Mouse (Mus musculus): ENCODE data around the gene Exoc6b.

Gene Exoc6b

GRCm38 (mm10) chr6:84976563-84976971 is 92.7 kb downstream of the Exoc6b start:
- peak; percentile 26 for DNase-seq (ENCODE audit: low spot score)

- no peak for DNase-seq (ENCODE audit: low spot score)
Measured at GRCm38 (mm10) chr6:84968531-84968930, 100.8 kb downstream of the Exoc6b start.

DNA sequence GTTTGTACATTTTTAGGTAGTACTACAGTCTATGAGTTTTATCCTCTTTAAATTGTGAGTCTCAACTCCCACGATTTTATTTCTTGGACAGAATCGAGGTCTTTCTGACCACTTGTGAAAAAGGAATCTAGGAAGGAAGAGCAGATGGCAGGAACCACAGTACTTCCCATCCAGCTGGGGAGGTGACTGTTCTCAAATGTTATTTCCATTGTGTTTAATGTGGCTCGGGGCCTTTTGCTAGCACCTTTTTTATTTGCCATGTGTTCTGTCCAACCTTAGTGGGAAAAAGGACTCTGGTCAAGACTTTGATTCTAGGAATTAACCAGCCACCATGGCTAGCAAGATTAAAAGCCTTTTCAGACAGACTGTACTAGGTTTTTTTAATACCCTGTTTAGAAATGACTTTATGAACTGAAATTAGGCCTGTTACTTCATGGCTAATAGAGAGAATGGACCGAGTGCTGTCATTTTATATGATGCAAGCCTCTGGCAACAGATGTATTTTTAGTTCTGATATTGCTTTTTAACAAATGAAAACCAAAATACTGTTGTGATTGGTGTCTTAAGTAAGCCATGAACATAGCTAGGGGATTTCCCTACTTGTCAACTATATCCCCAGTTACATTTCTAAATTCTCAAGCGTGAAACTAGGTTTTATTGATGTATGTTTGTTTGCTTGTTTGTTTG is 104.4 kb downstream of the Exoc6b start:
- DNase-seq (ENCODE audit: low spot score) = no peak

- no peak for DNase-seq (ENCODE audit: low spot score)
Measured at GRCm38 (mm10) chr6:84963044-84963443, 106.3 kb downstream of the Exoc6b start.

DNA sequence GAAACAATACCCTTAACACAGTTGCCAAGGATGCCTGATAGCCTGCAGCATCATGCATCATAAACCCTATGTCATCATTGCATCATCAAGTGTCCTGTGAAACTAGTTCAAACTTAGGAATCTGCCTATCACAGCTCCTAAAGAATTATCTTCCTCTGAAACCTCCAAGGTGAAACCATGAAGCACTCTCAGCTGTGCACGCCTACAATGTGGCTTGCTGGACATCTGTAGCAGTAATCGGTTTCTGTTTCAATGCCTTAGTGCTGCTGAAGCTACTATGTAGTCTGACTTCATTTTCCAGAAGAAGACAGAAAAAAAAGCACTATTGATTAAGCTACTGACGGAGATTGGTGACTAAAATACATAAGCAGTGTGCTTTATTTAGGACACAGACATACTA is 107.5 kb downstream of the Exoc6b start:
- no peak for DNase-seq (ENCODE audit: low spot score)

DNA sequence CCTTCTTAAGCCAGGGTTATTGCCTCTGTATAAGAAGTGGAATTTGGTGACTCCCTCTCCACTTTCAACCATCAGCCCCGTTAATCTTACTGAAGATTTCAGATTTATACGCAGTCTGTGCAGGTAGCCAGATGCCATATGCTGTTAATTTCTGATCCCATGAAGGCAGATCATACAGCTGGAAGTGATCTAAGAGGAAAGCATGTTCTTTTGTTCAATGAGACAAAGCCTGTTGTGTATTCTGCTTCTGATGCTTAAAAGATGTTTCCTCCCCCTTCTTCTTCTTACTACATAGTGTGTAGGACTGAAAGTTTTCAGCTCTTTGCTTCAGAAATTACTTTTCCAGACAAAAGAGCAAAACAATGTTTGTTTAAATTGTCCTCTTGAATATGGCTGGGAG is 109.8 kb downstream of the Exoc6b start:
- no peak for DNase-seq (ENCODE audit: low spot score)

GRCm38 (mm10) chr6:84951621-84952020 is 117.7 kb downstream of the Exoc6b start:
- no peak for DNase-seq (ENCODE audit: low spot score)

DNA sequence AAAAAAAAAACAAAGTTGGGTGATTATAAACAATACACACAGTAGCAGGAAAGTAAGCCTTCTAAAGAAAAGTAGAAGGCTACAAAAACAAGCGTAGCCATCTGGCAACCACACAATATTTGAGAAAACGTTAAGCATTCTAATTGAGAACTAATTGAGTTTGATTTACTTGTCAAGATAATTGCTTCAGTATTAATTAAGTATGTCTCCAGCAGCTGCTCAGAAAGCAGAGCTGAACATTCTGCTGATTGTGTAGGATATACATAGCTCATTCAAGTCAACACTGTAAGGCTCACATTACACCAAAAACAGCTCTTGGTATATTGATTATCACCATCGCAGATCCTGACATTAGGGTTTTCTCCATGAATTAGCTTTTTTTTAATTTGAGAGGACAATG is 122.7 kb downstream of the Exoc6b start:
- DNase-seq (ENCODE audit: low spot score) = no peak

- DNase-seq (ENCODE audit: low spot score) = no peak
Measured at GRCm38 (mm10) chr6:84946106-84946505, 123.2 kb downstream of the Exoc6b start.

DNA sequence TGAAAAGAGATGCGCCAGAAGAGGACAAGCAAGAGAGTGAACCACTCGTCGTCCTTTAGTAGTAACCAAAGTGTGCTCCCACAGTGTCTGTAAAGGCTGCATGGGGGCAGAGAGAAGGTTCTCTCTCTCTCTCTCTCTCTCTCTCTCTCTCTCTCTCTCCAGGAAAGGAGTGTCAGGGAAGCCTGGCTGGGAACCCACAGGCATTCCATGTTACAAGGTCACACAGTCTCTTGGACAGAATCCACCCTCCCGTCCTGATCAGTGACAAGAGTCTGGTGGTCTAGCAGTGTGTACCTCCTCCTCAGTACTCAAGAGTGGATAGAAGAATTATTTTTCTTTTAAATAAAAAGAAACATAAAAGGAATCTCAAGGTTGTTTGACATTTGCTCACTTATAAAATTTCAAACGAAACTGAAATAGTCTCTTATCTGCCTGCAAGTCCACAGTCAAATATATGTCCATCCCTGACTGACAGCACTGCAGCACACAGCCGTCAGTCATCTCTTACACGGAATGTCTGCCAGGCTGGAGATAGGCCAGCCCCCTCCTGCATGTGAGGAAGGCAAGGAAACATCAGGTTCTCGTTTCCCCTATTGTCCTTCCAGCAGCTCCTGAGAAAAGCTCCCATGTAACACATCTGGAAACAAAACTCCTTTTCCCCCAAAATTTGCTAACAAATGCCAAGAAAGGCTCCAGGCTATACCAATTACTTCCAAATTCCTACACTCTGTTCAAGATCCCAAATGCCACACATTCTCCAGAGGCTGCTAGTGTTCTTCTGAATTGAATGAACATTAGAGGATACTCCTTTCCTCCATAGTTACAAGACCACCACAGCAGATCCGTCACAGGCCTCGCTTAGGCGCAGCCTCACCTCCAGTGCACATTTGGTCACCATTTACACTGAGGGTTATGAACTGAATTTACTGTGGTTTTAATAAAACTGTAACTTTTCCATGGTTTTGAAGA is 136.1 kb downstream of the Exoc6b start:
- DNase-seq (ENCODE audit: low spot score) = no peak

GRCm38 (mm10) chr6:84931051-84931450 is 138.3 kb downstream of the Exoc6b start:
- no peak for DNase-seq (ENCODE audit: low spot score)

DNA sequence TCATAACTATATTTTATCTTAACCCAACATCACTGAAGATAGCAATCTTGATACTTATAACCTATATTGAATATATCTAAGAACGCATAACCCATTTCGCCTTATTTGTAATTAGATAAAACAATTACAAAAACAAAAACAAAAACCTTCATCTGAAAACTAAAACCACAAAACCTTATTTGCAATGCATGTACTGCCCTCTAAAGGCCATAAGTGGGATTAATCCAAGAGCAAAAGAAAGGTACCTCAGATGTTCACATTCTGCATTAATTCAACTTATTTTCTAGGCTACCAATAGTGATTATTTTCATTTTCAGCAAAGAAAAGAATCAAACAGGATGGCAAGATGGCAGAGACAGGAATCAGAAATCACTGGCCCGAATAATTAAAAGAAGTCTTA is 143.2 kb downstream of the Exoc6b start:
- DNase-seq (ENCODE audit: low spot score) = no peak

GRCm38 (mm10) chr6:84923760-84924221 is 145.5 kb downstream of the Exoc6b start:
- peak; percentile 4 for DNase-seq (ENCODE audit: low spot score)

GRCm38 (mm10) chr6:84916291-84916690 is 153.0 kb downstream of the Exoc6b start:
- no peak for DNase-seq (ENCODE audit: low spot score)

GRCm38 (mm10) chr6:84912434-84912833 is 156.9 kb downstream of the Exoc6b start:
- no peak for DNase-seq (ENCODE audit: low spot score)

- DNase-seq (ENCODE audit: low spot score) = no peak
Measured at GRCm38 (mm10) chr6:84899002-84899774, 170.1 kb downstream of the Exoc6b start.

- DNase-seq (ENCODE audit: low spot score) = no peak
Measured at GRCm38 (mm10) chr6:84893773-84894095, 175.6 kb downstream of the Exoc6b start.

DNA sequence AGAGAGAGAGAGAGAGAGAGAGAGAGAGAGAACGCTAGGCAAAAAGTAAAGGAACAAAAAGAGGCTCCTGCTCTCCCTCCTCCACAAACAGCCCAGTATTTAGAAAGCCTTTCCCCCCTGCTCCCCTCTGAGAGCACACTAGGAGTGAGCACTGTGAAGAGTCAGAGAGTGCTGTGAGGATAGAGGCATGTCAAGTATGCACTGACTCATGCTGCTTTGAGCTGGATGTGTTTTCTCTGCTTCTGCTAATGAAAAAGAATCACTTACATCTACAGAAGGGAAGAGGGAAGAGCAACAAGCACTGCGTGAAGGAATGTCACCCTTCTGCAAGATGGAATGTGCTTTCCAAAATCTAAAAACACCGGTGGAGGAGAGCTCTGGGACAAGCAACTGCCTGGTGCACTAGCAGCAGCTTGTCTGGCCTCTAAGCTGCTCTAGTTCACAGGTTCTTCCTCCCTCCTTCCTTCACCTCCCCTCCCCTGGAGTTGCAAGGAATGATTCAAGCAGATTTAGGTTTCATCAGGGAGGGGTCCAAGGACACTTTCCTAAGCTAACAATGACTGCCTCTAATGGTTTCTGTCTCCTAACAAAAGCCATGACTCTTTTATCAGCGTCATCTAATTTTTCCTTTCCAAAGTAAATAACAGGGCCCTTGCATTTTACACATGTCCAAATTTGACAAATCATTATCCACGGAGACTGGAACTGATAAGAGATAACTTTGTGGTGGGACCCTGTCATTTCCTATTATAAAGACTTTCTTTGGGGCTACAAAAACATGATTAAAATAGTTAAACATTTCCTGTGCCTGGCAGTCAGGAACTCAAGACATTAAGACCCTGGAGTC is 176.2 kb downstream of the Exoc6b start:
- peak; percentile 20 for DNase-seq (ENCODE audit: low spot score)

DNA sequence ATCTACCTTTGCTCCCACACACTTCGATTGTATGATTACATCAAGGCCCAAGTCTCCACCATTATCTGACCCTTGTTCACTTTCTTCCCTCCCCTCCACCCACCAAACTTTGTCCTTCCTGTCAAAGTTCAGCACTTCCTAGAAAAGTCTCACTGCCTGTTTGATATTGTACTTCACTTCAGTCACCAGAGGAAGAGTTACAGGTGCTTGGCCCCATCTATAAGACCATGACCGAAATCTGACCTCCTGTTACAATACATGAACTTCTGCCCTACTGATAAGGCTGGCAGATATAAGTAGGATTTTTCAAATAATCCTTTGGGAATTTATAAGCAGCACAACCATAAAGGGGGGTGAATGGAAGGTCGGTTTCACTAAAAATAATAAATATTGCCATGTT is 182.8 kb downstream of the Exoc6b start:
- DNase-seq (ENCODE audit: low spot score) = peak; percentile 56

DNA sequence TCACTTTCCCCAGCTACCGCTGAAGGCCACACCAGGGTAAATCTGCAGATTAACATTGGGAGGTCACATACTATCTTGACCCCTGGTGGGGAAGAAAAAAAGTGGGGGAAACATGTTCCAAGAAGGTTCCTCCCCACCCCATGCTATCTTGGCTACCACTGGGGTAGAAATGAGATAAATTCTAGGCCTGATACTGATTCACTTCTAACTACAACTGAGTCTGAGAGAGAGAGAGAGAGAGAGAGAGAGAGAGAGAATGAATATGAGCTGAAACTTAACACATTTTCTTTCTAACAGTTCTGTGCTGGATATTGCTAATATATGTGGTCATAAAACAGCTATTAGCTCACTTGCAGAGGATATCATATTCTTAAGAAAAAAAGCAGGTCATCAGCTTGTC is 184.2 kb downstream of the Exoc6b start:
- DNase-seq (ENCODE audit: low spot score) = no peak

GRCm38 (mm10) chr6:84883720-84884119 is 185.6 kb downstream of the Exoc6b start:
- DNase-seq (ENCODE audit: low spot score) = no peak

All from yolk sac, embryonic 10.5 days (tissue).